Mouse (Mus musculus) olfactory bulb, adult 2 months (tissue): ENCODE measurements around the gene 9430015G10Rik. TPM values are rescaled to one million over a fixed set of nuclear protein-coding genes. Genes with fewer than 3 reads are reported as not detected.

Experiments used
- H3K27ac ChIP-seq: fragments of 200-500 bp; 2 replicates; pipeline ENCODE4 v1.5.1; 2012; ENCODE audit warnings: low read depth, low read length; ENCODE audit not compliant: insufficient read depth
- H3K4me1 ChIP-seq: fragments of 200-500 bp; 2 replicates; pipeline ENCODE4 v1.6.1; 2012; ENCODE audit warnings: low read length; ENCODE audit not compliant: control insufficient read depth, insufficient read depth
- H3K4me3 ChIP-seq: fragments of 200-500 bp; 2 replicates; pipeline ENCODE4 v1.5.1; 2012; ENCODE audit warnings: mild to moderate bottlenecking, low read depth, low read length, moderate library complexity; ENCODE audit not compliant: insufficient read depth
- CTCF ChIP-seq: fragments of 200-500 bp; IDR thresholded peaks from 2 replicates; pipeline ENCODE4 v1.5.1; 2012; ENCODE audit warnings: low read depth, mild to moderate bottlenecking, low read length, moderate library complexity; ENCODE audit not compliant: insufficient read depth
- POLR2A ChIP-seq: fragments of 200-500 bp; IDR thresholded peaks from 2 replicates; pipeline ENCODE4 v1.6.1; 2012; ENCODE audit warnings: mild to moderate bottlenecking, low read depth, low read length, moderate library complexity; ENCODE audit not compliant: insufficient read depth
- whole genome bisulfite sequencing: fragments of 180-500 bp; shearing (Covaris S2); methylation state at CpG from one replicate; pipeline ENCODE4 v1.1.7; 2018; 5-methylcytosine and 5-hydroxymethylcytosine counted together
- polyA plus RNA-seq: library from polyadenylated mRNA; stranded (reverse); fragments of >200 nt; gene quantifications from 2 replicates; pipeline ENCODE4 v1.2.4, GENCODE M21; 2012; ENCODE audit warnings: low replicate concordance; ENCODE audit not compliant: missing spikeins, insufficient read depth, insufficient read length

The 9430015G10Rik gene
- polyA plus RNA-seq, 1 experiment = not detected

DNA sequence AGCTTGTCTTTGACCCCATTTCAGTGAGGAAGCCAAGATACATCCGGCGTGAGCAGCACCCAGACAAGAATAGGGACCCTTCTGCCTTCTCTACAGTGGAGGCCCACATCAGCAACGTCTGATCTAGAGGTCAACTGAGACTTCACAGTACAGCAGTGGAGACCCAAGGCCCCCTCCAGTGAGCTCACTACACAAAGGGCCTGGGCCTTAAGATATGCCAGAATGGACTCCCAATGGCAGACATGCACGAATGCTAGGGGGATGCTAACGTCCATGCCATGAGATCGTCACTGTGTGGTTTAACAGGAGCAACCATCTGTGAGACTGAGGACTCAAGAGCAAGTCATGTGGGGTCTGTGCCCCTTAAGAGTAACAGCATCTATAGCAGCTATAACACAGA lies 15.6 kb downstream of the 9430015G10Rik start:
- 92% methylated on average over 6 of the region's 6 CpGs for WGBS
- no peaks in the 10 kb centered on the region for H3K4me1 ChIP-seq
- no peak overlapping the region for H3K27ac ChIP-seq
- TF ChIP-seq POLR2A = no peak
- TF ChIP-seq CTCF = no peak
- H3K4me3 ChIP-seq = no peak overlapping the region

- no peaks in the 10 kb centered on the region for H3K4me1 ChIP-seq
- TF ChIP-seq CTCF (no peak), POLR2A (no peak)
- 80% methylated on average over 7 of the region's 7 CpGs for WGBS
- no peak overlapping the region for H3K27ac ChIP-seq
- no peak overlapping the region for H3K4me3 ChIP-seq
Observed at GRCm38 (mm10) chr4:156126841-156127240, 17.1 kb downstream of the 9430015G10Rik start.

GRCm38 (mm10) chr4:156128746-156129145 lies 19.0 kb downstream of the 9430015G10Rik start:
- Histone ChIP-seq H3K4me1 (peaks cover 7% of the 10 kb centered on the region), H3K27ac (no peak overlapping the region), H3K4me3 (no peak overlapping the region)
- WGBS = 82% methylated on average over 5 of the region's 5 CpGs
- TF ChIP-seq CTCF = no peak
- TF ChIP-seq POLR2A = no peak

DNA sequence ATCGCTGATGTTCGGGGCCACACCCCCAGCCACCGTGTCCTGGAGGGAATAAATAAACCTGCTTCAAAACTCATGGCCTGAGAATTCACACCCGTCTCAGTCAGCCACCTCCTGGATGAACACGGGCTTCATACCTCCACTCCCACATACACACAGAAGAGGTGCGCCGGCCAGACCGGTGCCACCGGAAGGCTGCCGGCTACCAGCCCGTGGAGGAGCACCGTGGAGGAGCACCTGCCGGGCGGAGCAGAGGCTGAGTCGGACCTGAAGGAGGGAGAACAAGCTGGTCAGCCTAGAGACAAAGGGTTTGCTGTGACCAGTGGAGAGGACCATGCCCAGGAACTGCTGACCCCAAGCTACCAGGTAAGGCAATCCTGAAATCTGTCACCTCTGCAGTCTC lies 20.7 kb downstream of the 9430015G10Rik start, which contains the start of gene Rnf223:
Rnf223 (plus strand) TSS at position 78 of the 400 bp plus-strand sequence.
- Histone ChIP-seq H3K27ac (no peak within 1 kb of the TSS), H3K4me1 (peaks cover 11% of the 10 kb centered on the region), H3K4me3 (no peak within 1 kb of the TSS)
- TF ChIP-seq CTCF = no peak
- TF ChIP-seq POLR2A = no peak
- 83% methylated on average over 15 of the region's 15 CpGs for WGBS

GRCm38 (mm10) chr4:156130940-156131339 lies 21.2 kb downstream of the 9430015G10Rik start:
- H3K4me3 ChIP-seq = no peak overlapping the region
- H3K27ac ChIP-seq = no peak overlapping the region
- 90% methylated on average over 10 of the region's 10 CpGs for WGBS
- no peak for TF ChIP-seq CTCF
- TF ChIP-seq POLR2A = no peak
- H3K4me1 ChIP-seq = peaks cover 11% of the 10 kb centered on the region

GRCm38 (mm10) chr4:156133334-156133733 lies 23.6 kb downstream of the 9430015G10Rik start:
- TF ChIP-seq POLR2A = no peak
- TF ChIP-seq CTCF = no peak
- Histone ChIP-seq H3K4me1 (peaks cover 11% of the 10 kb centered on the region), H3K4me3 (no peak overlapping the region), H3K27ac (no peak overlapping the region)
- WGBS = 37% methylated on average over 5 of the region's 5 CpGs

- Histone ChIP-seq H3K4me3 (no peak overlapping the region), H3K4me1 (peaks cover 11% of the 10 kb centered on the region), H3K27ac (no peak overlapping the region)
- TF ChIP-seq CTCF (no peak), POLR2A (no peak)
- WGBS = 89% methylated on average over 12 of the region's 12 CpGs
Observed at GRCm38 (mm10) chr4:156133943-156134605, 24.3 kb downstream of the 9430015G10Rik start.

GRCm38 (mm10) chr4:156135112-156135511 lies 25.3 kb downstream of the 9430015G10Rik start:
- 91% methylated on average over 13 of the region's 13 CpGs for WGBS
- H3K4me3 ChIP-seq = no peak overlapping the region
- TF ChIP-seq POLR2A (no peak), CTCF (no peak)
- no peak overlapping the region for H3K27ac ChIP-seq
- H3K4me1 ChIP-seq = peaks cover 11% of the 10 kb centered on the region

GRCm38 (mm10) chr4:156135801-156136200 lies 26.0 kb downstream of the 9430015G10Rik start:
- Histone ChIP-seq H3K4me1 (peaks cover 11% of the 10 kb centered on the region), H3K4me3 (no peak overlapping the region), H3K27ac (no peak overlapping the region)
- TF ChIP-seq CTCF (no peak), POLR2A (no peak)
- 94% methylated on average over 14 of the region's 14 CpGs for WGBS
